Mouse (Mus musculus) heart, adult 2 months (tissue): ENCODE measurements around the gene Tmem208.

ENCODE experiments used
- CTCF ChIP-seq: fragments of 200-600 bp; IDR thresholded peaks from 2 replicates; pipeline ENCODE4 v1.8.1; 2022; ENCODE audit warnings: antibody characterized with exemption, mild to moderate bottlenecking, moderate library complexity
- EP300 ChIP-seq: fragments of 200-500 bp; IDR thresholded peaks from 2 replicates; pipeline ENCODE4 v1.6.1; 2011; ENCODE audit warnings: low read depth, low read length, control low read depth; ENCODE audit not compliant: insufficient read depth
- POLR2A ChIP-seq: fragments of 200-500 bp; IDR thresholded peaks from 2 replicates; pipeline ENCODE4 v1.6.1; 2011; ENCODE audit warnings: mild to moderate bottlenecking, low read depth, low read length, control low read depth; ENCODE audit not compliant: insufficient read depth

GRCm38 (mm10) chr8:105292471-105292870, 33.7 kb upstream of the Tmem208 start:
- no peak for TF ChIP-seq POLR2A
- no peak for TF ChIP-seq CTCF
- TF ChIP-seq EP300 = no peak
